Mouse (Mus musculus): ENCODE measurements around the gene Vps37b.

The Vps37b gene

GRCm38 (mm10) chr5:124045453-124046010 lies 13.5 kb upstream of the Vps37b start:
- DNase-seq (ENCODE audit: low read depth, low spot score): no peak

GRCm38 (mm10) chr5:124043999-124044398 lies 11.9 kb upstream of the Vps37b start:
- DNase-seq (ENCODE audit: low read depth, low spot score): no peak

- no peak for DNase-seq (ENCODE audit: low read depth, low spot score)
These were observed 11.3 kb upstream of the Vps37b start for GRCm38 (mm10) chr5:124043212-124043978.

- no peak for DNase-seq (ENCODE audit: low read depth, low spot score)
These were observed 9.0 kb upstream of the Vps37b start for GRCm38 (mm10) chr5:124041097-124041496.

GRCm38 (mm10) chr5:124039602-124040001 lies 7.5 kb upstream of the Vps37b start:
- DNase-seq (ENCODE audit: low read depth, low spot score): no peak

- no peak for DNase-seq (ENCODE audit: low read depth, low spot score)
These were observed 4.8 kb upstream of the Vps37b start for GRCm38 (mm10) chr5:124036836-124037235.

GRCm38 (mm10) chr5:124036341-124036740 lies 4.3 kb upstream of the Vps37b start:
- DNase-seq (ENCODE audit: low read depth, low spot score): no peak

- no peak for DNase-seq (ENCODE audit: low read depth, low spot score)
These were observed 3.7 kb upstream of the Vps37b start for GRCm38 (mm10) chr5:124035806-124036205.

- DNase-seq (ENCODE audit: low read depth, low spot score): no peak
These were observed 3.3 kb upstream of the Vps37b start for GRCm38 (mm10) chr5:124035406-124035805.

- no peak for DNase-seq (ENCODE audit: low read depth, low spot score)
These were observed 2.4 kb upstream of the Vps37b start for GRCm38 (mm10) chr5:124034471-124034870.

GRCm38 (mm10) chr5:124031068-124031955 lies 758 bp downstream of the Vps37b start:
- no peak for DNase-seq (ENCODE audit: low read depth, low spot score)

- no peak for DNase-seq (ENCODE audit: low read depth, low spot score)
These were observed 1.5 kb downstream of the Vps37b start for GRCm38 (mm10) chr5:124030386-124031067.

GRCm38 (mm10) chr5:124029220-124030035 lies 2.6 kb downstream of the Vps37b start:
- DNase-seq (ENCODE audit: low read depth, low spot score): no peak

GRCm38 (mm10) chr5:124028680-124029079 lies 3.4 kb downstream of the Vps37b start:
- DNase-seq (ENCODE audit: low read depth, low spot score): no peak

- DNase-seq (ENCODE audit: low read depth, low spot score): no peak
These were observed 4.2 kb downstream of the Vps37b start for GRCm38 (mm10) chr5:124027702-124028470.

GRCm38 (mm10) chr5:124026568-124026967 lies 5.5 kb downstream of the Vps37b start:
- DNase-seq (ENCODE audit: low read depth, low spot score): no peak

- no peak for DNase-seq (ENCODE audit: low read depth, low spot score)
These were observed 6.3 kb downstream of the Vps37b start for GRCm38 (mm10) chr5:124025587-124026441.

- DNase-seq (ENCODE audit: low read depth, low spot score): no peak
These were observed 6.9 kb downstream of the Vps37b start for GRCm38 (mm10) chr5:124025146-124025545.

GRCm38 (mm10) chr5:124024677-124025076 lies 7.4 kb downstream of the Vps37b start:
- DNase-seq (ENCODE audit: low read depth, low spot score): no peak

Data from WW6 (cell line).